Mouse (Mus musculus) midbrain, embryonic 12.5 days (tissue): ENCODE results near the gene E130114P18Rik. TPM values are rescaled to one million over a fixed set of nuclear protein-coding genes. Genes with fewer than 3 reads are reported as not detected.

Source experiments
- ATAC-seq: fragments of 200-750 bp; cut with Nextera tagmentation; 2 replicates; pipeline ENCODE4 v1.8.0; 2017; ENCODE audit warnings: low read depth, moderate TSS enrichment, moderate library complexity; ENCODE audit not compliant: low FRiP score
- H3K27ac ChIP-seq: fragments of 300-500 bp; sonication (generic); replicated peaks from 2 replicates; pipeline ENCODE4 v1.5.1; 2016; ENCODE audit warnings: mild to moderate bottlenecking
- H3K27me3 ChIP-seq: fragments of 300-500 bp; sonication (generic); 2 replicates; pipeline ENCODE4 v1.6.1; 2016; ENCODE audit warnings: mild to moderate bottlenecking
- H3K36me3 ChIP-seq: fragments of 300-500 bp; sonication (generic); 2 replicates; pipeline ENCODE4 v1.6.1; 2016
- H3K4me1 ChIP-seq: fragments of 300-500 bp; sonication (generic); 2 replicates; pipeline ENCODE4 v1.6.1; 2016
- H3K4me2 ChIP-seq: fragments of 300-500 bp; sonication (generic); replicated peaks from 2 replicates; pipeline ENCODE4 v1.6.1; 2016; ENCODE audit warnings: mild to moderate bottlenecking, moderate library complexity
- H3K4me3 ChIP-seq: fragments of 300-500 bp; sonication (generic); 2 replicates; pipeline ENCODE4 v1.5.1; 2016; ENCODE audit warnings: mild to moderate bottlenecking
- H3K9ac ChIP-seq: fragments of 300-500 bp; sonication (generic); replicated peaks from 2 replicates; pipeline ENCODE4 v1.6.1; 2016; ENCODE audit warnings: mild to moderate bottlenecking, moderate library complexity
- H3K9me3 ChIP-seq: fragments of 300-500 bp; sonication (generic); 2 replicates; pipeline ENCODE4 v1.6.1; 2016; ENCODE audit warnings: mild to moderate bottlenecking
- WGBS: fragments of 180-500 bp; shearing (Covaris S2); methylation state at CpG from one replicate; pipeline ENCODE4 v1.1.7; 2016; 5-methylcytosine and 5-hydroxymethylcytosine counted together
- polyA plus RNA-seq: library from polyadenylated mRNA; unstranded; fragments of >200 nt; fragmentation: Nextera tagmentation; extraction: Ambion mirVana; gene quantifications from 2 replicates; pipeline ENCODE4 v1.2.1, GENCODE M21; 2016

The E130114P18Rik gene
- polyA plus RNA-seq, 1 experiment from 2014 or later, result 11.5 TPM

DNA sequence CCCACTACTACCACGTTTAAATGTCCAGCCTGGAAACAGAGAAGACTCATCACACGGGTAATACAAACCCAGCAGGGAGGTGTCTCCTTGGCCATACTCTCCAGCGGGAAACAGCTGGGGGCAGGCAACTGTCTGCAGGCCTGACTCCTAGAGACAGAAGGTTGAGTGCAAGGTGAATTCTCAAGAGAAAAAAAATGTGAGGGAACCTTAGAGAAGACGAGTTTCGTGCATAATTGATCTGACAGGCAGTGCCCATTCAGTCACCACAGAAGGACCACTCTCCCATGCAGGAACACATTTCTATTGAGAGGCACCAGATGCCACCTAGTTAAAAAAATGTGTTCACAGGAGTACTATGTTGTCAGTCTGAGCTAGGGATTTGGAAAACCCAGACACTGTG lies 105.4 kb downstream of the E130114P18Rik start:
- no peak overlapping the region for H3K27ac ChIP-seq
- H3K4me1 ChIP-seq, result peaks cover 34% of the 10 kb centered on the region
- H3K36me3 ChIP-seq, result no peaks in the 10 kb centered on the region
- peaks cover 5% of the 10 kb centered on the region; the same call in 1 of the 2 replicates for H3K27me3 ChIP-seq
- ATAC-seq, result no peak
- 48% methylated on average over 5 of the region's 5 CpGs for WGBS
- H3K9me3 ChIP-seq, result no peaks in the 10 kb centered on the region
- H3K4me2 ChIP-seq, result no peak overlapping the region
- H3K4me3 ChIP-seq, result no peak overlapping the region
- no peak overlapping the region for H3K9ac ChIP-seq

DNA sequence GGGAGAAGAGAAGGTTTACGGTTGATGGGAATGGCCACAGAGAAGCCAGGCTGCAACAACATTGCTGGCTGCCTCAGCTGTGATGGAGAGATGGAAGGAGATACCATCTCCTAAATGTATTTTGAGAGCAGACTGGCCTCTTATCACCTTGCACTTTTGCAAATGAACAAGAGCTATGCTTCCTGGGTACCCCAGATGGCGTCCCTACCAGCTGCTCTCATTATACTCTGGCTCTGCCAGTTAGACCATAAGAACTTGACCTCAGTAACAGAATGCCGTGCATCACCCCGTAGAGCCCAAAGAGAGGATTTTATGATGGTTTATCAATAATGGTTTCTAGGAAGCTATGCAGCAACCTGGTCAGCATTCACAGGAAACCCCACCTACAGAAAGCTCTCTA lies 106.0 kb downstream of the E130114P18Rik start:
- no peak overlapping the region for H3K4me3 ChIP-seq
- no peaks in the 10 kb centered on the region for H3K9me3 ChIP-seq
- H3K27ac ChIP-seq, result no peak overlapping the region
- ATAC-seq, result no peak
- H3K36me3 ChIP-seq, result no peaks in the 10 kb centered on the region
- peaks cover 32% of the 10 kb centered on the region for H3K4me1 ChIP-seq
- no peak overlapping the region for H3K4me2 ChIP-seq
- no peak overlapping the region for H3K9ac ChIP-seq
- H3K27me3 ChIP-seq, result peaks cover 5% of the 10 kb centered on the region; the same call in 1 of the 2 replicates
- 79% methylated on average over 4 of the region's 4 CpGs for WGBS

DNA sequence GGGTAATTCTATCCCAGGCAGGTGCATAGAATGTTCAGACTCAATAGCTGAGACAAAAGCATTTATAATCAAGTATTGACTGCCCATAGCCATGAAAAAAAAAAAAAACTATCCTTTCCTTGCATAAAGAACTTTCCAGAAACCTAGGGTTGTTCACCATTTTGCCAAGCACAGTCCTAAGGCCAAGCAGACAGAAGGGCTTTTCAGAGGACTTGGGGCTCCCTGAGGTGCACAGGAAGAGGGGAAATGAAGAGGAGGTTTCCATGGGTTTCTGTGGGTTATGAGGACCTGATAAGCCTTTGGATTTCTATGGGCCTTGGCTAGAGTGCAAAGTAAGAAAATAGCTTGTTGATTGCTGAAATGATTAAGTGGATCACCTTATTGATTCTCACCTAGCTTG lies 107.5 kb downstream of the E130114P18Rik start:
- Histone ChIP-seq H3K4me3 (no peak overlapping the region), H3K4me2 (no peak overlapping the region), H3K4me1 (peaks cover 19% of the 10 kb centered on the region), H3K9me3 (no peaks in the 10 kb centered on the region), H3K27me3 (peaks cover 5% of the 10 kb centered on the region; the same call in 1 of the 2 replicates), H3K36me3 (no peaks in the 10 kb centered on the region), H3K9ac (no peak overlapping the region), H3K27ac (no peak overlapping the region)
- no peak for ATAC-seq

DNA sequence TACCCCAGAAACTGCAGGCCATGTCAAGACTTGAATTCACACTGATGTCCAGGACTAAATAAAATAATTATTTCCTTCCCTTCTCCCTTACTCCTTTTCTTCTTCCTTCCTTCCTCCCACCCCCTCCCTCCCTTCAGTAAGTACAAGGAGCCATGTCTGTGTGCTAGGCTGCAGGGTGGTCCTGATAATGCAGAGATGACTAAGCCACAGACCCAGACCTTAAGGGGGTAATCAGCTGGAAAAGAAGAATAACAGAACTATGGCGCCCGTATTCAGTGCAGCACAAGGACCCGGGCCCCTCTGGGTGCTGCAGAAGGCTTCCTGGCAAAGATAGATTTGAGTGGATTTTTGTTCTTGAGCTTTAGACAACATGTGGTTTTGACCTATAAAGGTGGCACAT lies 108.1 kb downstream of the E130114P18Rik start:
- Histone ChIP-seq H3K4me1 (peaks cover 24% of the 10 kb centered on the region), H3K27ac (no peak overlapping the region), H3K27me3 (peaks cover 5% of the 10 kb centered on the region; the same call in 1 of the 2 replicates), H3K9me3 (no peaks in the 10 kb centered on the region), H3K9ac (no peak overlapping the region), H3K4me3 (no peak overlapping the region), H3K36me3 (no peaks in the 10 kb centered on the region), H3K4me2 (no peak overlapping the region)
- WGBS, result 48% methylated on average over 3 of the region's 3 CpGs
- ATAC-seq, result no peak

DNA sequence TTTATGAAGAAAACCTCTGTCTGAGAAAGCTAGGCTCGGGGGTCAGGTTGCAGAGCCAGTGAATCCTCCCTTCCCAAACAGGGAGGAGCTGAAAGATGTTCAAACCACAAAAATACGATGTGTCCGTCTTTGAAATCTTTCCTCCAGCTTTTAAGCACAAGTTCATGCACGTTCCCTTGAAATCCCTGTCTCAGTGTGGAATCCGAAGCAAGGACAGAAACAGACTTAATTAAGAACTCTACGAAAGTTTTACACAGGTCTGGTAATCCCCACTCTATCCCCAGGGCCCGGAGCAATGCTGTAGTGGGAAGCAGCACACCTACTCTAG lies 112.5 kb downstream of the E130114P18Rik start:
- H3K27me3 ChIP-seq, result no peaks in the 10 kb centered on the region
- WGBS, result 51% methylated on average over 7 of the region's 7 CpGs
- H3K4me1 ChIP-seq, result peaks cover 16% of the 10 kb centered on the region; the same call in 1 of the 2 replicates
- H3K36me3 ChIP-seq, result no peaks in the 10 kb centered on the region
- no peak overlapping the region for H3K4me3 ChIP-seq
- ATAC-seq, result no peak
- no peaks in the 10 kb centered on the region for H3K9me3 ChIP-seq
- no peak overlapping the region for H3K4me2 ChIP-seq
- H3K27ac ChIP-seq, result no peak overlapping the region
- no peak overlapping the region for H3K9ac ChIP-seq

DNA sequence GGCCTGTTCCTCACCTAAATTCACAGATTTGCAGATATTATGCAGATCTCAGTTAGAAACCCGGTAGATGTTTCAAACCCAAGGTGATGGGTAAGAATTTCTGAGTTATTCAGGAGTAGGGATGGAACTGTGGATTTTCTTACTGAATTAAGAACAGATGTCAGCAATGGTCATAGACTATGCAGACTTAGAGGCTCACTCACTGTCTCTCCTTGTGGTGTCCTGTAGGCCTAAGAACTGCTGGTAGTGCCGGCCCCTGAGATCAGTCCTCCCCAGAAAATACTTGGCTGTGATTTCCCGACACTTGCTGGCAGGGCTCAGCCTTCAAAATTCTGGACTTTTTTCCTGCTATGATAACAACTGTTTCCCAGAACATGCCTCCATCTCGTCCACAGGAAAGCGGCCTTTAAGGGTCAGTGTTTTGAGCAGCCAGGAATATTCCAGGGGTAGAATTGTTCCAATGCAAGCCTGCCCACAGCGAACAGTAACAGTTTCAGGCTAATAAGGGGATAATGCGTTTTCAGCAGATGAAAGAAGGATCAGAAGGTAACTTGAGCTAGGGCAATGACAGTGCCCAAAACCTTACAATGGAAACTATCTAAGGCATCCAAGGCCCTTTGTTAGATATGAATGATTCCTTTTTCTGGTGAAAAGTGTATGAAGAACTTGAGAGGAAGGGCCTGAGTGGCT lies 113.0 kb downstream of the E130114P18Rik start:
- ATAC-seq, result no peak
- Histone ChIP-seq H3K27ac (no peak overlapping the region), H3K36me3 (no peaks in the 10 kb centered on the region), H3K4me3 (no peak overlapping the region), H3K4me2 (no peak overlapping the region), H3K4me1 (peaks cover 15% of the 10 kb centered on the region; the same call in 1 of the 2 replicates), H3K9me3 (no peaks in the 10 kb centered on the region), H3K9ac (no peak overlapping the region), H3K27me3 (no peaks in the 10 kb centered on the region)
- 46% methylated on average over 7 of the region's 7 CpGs for WGBS

DNA sequence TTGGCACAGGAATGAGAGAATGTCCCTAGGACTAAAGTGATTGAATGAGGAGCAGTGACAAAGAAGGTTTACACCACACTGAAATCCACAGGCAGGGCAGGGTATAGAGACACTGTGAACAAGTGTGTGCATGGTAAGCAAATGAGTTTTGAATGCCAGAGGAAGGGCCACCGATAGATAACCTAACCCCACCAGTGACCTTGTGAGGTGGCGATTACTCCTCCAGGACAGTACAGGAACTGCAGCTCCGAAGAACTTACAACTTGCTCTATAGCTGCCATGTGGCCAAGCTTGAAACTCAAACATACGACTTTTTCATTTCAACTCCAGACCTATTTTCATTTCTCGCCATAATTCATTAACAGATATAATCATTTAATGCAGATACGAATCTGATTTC lies 114.0 kb downstream of the E130114P18Rik start:
- Histone ChIP-seq H3K4me2 (no peak overlapping the region), H3K27me3 (no peaks in the 10 kb centered on the region), H3K27ac (no peak overlapping the region), H3K9me3 (no peaks in the 10 kb centered on the region), H3K4me1 (peaks cover 7% of the 10 kb centered on the region; the same call in 1 of the 2 replicates), H3K9ac (no peak overlapping the region), H3K4me3 (no peak overlapping the region), H3K36me3 (no peaks in the 10 kb centered on the region)
- WGBS, result 90% methylated on average over 6 of the region's 6 CpGs
- ATAC-seq, result no peak

DNA sequence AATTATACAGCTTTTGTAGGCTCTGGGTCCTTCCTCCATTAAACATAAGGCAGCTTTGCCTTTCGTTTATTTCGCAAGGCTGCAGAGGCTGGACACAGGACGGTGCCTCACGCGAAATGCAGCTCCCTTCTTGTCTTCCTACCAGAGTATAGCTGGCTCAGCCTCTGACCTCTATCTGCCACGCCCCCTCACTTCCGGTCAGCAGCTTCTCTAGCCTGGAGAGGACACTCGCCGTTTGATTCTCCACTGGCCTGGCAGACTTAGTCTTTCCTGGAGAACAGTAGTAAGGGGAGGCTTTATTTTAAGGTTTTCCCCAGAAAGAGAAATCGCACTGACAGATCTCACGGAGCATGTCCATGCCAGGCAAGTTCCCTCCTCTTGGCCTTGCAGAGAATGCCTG lies 115.0 kb downstream of the E130114P18Rik start:
- no peak for ATAC-seq
- Histone ChIP-seq H3K9ac (no peak overlapping the region), H3K27me3 (no peaks in the 10 kb centered on the region)

DNA sequence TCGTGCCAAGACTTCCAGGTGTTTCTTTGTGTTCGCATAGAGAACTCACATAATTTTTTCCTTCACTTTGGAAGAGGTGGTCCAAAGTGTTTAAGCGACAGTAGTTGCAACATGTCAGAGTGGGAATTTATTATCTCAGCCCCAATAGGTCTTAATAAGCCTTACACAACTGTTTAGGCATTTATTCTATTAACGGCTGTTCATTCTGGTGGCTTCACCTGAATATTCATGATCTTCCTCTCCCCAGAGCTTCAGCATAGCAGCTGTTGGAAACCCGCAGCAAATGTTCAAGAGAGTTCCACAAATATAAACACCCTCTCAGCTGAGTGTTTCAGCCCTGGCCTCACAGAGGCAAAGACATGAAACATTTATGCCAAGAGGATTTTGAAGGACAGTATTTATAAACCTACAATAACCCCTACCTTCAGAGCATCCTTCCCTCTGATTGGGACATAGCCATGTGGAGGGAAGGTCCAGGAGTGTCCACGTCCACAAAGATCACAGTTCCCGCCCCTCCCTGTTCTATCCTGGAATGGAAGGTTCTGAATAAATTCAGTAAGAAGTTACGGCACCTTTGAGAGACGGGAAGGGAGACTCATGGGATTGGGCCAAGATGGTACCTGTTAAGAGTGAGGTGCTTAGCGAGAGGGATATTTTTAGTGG lies 116.1 kb downstream of the E130114P18Rik start:
- WGBS, result 74% methylated on average over 10 of the region's 10 CpGs
- Histone ChIP-seq H3K9me3 (no peaks in the 10 kb centered on the region), H3K9ac (no peak overlapping the region), H3K4me2 (no peak overlapping the region), H3K4me1 (peaks cover 7% of the 10 kb centered on the region; the same call in 1 of the 2 replicates), H3K36me3 (no peaks in the 10 kb centered on the region), H3K27ac (no peak overlapping the region), H3K27me3 (no peaks in the 10 kb centered on the region), H3K4me3 (no peak overlapping the region)
- peak; percentile 53; the same call in 1 of the 2 replicates for ATAC-seq

More for the DNA sequence above, 115.0 kb downstream of the E130114P18Rik start:
- 68% methylated on average over 11 of the region's 11 CpGs for WGBS
- Histone ChIP-seq H3K4me2 (no peak overlapping the region), H3K27ac (no peak overlapping the region), H3K4me3 (no peak overlapping the region), H3K36me3 (no peaks in the 10 kb centered on the region), H3K9me3 (no peaks in the 10 kb centered on the region), H3K4me1 (peaks cover 7% of the 10 kb centered on the region; the same call in 1 of the 2 replicates)

DNA sequence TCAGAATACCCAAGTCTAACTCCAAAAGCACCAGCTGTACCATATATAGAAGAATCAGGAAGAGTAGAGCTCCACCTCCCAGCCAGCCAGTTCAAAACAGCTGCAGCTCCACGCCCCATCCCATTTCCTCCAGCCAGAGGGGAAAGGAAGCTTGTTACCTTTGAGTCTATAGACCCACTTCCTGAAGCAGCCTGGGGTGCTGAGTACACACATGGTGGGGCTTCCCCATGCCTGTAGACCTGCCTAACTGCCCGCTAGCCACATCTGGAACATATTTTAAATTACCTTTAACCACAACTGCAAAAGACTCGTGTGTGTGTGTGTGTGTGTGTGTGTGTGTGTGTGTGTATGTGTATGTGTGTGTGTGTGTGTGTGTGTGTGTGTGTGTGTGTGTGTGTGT lies 120.3 kb downstream of the E130114P18Rik start:
- WGBS, result 72% methylated on average over 3 of the region's 3 CpGs

DNA sequence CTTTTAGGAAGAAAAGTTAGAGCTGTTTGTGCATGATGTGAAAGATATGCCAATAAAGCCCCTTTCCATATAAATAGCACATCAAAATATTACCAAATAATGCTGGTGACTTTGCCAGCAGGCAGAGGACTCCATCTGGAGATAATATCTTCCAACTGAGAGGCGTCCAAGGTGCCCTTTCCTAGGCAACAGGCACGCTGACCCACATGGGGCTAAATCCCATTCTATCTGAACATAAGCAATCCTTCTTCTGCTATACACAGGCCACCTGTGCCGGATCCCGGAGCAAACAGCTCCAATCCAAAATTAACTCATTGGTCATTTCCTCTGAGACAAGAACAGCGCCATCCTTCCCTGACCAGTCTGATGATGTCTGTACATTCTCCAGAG lies 128.3 kb downstream of the E130114P18Rik start:
- Histone ChIP-seq H3K9me3 (no peaks in the 10 kb centered on the region), H3K4me1 (peaks cover 30% of the 10 kb centered on the region), H3K4me2 (no peak overlapping the region), H3K9ac (no peak overlapping the region), H3K27me3 (no peaks in the 10 kb centered on the region), H3K27ac (peak overlapping the region; percentile 86), H3K4me3 (no peak overlapping the region), H3K36me3 (no peaks in the 10 kb centered on the region)
- ATAC-seq, result peak; percentile 31
- WGBS, result 55% methylated on average over 5 of the region's 5 CpGs

More for the DNA sequence above, 120.3 kb downstream of the E130114P18Rik start:
- no peaks in the 10 kb centered on the region for H3K27me3 ChIP-seq
- H3K9me3 ChIP-seq, result no peaks in the 10 kb centered on the region
- no peak overlapping the region for H3K9ac ChIP-seq
- H3K4me3 ChIP-seq, result no peak overlapping the region
- no peaks in the 10 kb centered on the region for H3K4me1 ChIP-seq
- no peaks in the 10 kb centered on the region for H3K36me3 ChIP-seq
- H3K4me2 ChIP-seq, result no peak overlapping the region
- no peak overlapping the region for H3K27ac ChIP-seq
- ATAC-seq, result no peak

DNA sequence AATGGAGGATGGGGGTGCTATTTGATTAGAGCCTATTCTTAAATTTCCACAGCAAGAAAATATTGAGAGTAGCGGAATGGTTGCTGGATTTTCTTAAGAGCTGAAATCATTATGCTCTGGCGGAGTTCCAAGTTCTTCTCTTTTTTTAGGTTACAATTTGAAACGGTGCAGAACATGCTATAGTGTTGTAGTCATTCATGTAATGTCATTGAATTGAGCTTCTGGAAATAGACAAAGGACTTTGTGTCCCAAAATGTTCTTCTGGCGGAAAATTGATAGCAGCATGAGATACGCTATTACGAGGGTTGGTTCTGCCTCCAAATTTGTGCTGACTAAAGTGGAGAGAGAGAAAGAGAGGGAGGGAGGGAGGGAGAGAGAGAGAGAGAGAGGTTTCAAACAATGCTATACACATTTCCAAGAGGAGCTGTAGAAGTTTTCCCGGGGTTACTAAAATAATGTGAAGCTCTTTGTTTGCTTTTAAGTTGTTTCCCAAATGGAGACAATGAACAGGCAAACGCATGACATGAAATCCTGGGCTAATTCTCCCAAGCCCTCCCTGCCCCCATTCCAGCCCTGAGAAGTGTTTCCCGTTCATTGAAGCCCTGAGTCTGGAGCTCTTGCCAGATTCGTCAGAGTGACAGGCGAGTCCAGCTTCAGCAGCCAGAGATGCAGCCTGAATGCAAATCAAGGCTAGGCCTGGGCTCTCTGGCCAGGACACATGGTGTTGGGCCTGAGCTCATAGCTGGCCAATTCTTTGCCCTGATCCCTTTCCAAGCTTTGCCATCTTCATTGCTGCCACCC lies 128.9 kb downstream of the E130114P18Rik start:
- Histone ChIP-seq H3K4me1 (peaks cover 30% of the 10 kb centered on the region), H3K36me3 (no peaks in the 10 kb centered on the region), H3K27me3 (no peaks in the 10 kb centered on the region), H3K9me3 (no peaks in the 10 kb centered on the region), H3K4me2 (peak overlapping the region; percentile 39), H3K9ac (no peak overlapping the region; the same call in 1 of the 2 replicates), H3K27ac (peak overlapping the region; percentile 86), H3K4me3 (no peak overlapping the region)
- 12% methylated on average over 11 of the region's 11 CpGs for WGBS
- peak; percentile 97 for ATAC-seq
